Mouse (Mus musculus) MEL (cell line): ENCODE data around the gene Fam185a. TPM values are rescaled to one million over a fixed set of nuclear protein-coding genes. Genes with fewer than 3 reads are reported as not detected.

ENCODE experiments used
- DNase-seq: peaks from one replicate; pipeline ENCODE4 v3.0.0; 2011; ENCODE audit warnings: low read depth, low spot score
- H3K27ac ChIP-seq: 2 replicates; pipeline ENCODE4 v1.5.1; 2012; ENCODE audit warnings: low read depth, mild to moderate bottlenecking, control low read depth, low read length, moderate library complexity; ENCODE audit not compliant: control insufficient read depth
- H3K27me3 ChIP-seq, 2 experiments: fragments of 150-350 bp in 1 of 2; sonication (generic) in 1 of 2; 2 replicates each; pipeline ENCODE4 v1.6.1; 2012; ENCODE audit warnings: low read length in 2 of 2, mild to moderate bottlenecking in 2 of 2, improper control_type of control experiment in 1 of 2, moderate library complexity in 1 of 2; ENCODE audit not compliant: insufficient read depth in 2 of 2, control insufficient read depth in 1 of 2
- H3K36me3 ChIP-seq, 2 experiments: 2 replicates each; pipeline ENCODE4 v1.6.1; 2012 to 2014; ENCODE audit warnings: low read length in 2 of 2, improper control_type of control experiment in 1 of 2, inconsistent platforms in 1 of 2, mild to moderate bottlenecking in 1 of 2; ENCODE audit not compliant: insufficient read depth in 2 of 2, control insufficient read depth in 1 of 2
- H3K4me1 ChIP-seq, 2 experiments: fragments of 150-350 bp in 1 of 2; sonication (generic) in 1 of 2; 2 replicates each; pipeline ENCODE4 v1.6.1; 2012; ENCODE audit warnings: low read length in 2 of 2, improper control_type of control experiment in 1 of 2, mild to moderate bottlenecking in 1 of 2; ENCODE audit not compliant: insufficient read depth in 2 of 2, control insufficient read depth in 1 of 2
- H3K4me3 ChIP-seq, 2 experiments: fragments of 150-350 bp in 1 of 2; sonication (generic) in 1 of 2; 2 replicates each; pipeline ENCODE4 v1.5.1; 2012; ENCODE audit warnings: low read depth in 2 of 2, low read length in 2 of 2, mild to moderate bottlenecking in 2 of 2, moderate library complexity in 2 of 2, control low read depth in 1 of 2, improper control_type of control experiment in 1 of 2; ENCODE audit not compliant: control insufficient read depth in 1 of 2, insufficient read depth in 1 of 2
- H3K79me2 ChIP-seq: 2 replicates; pipeline ENCODE4 v1.6.1; 2012; ENCODE audit warnings: mild to moderate bottlenecking, low read length, moderate library complexity; ENCODE audit not compliant: control insufficient read depth, poor library complexity, insufficient read depth
- H3K9ac ChIP-seq: 2 replicates; pipeline ENCODE4 v1.6.1; 2012; ENCODE audit warnings: low read depth, mild to moderate bottlenecking, control low read depth, low read length, moderate library complexity; ENCODE audit not compliant: control insufficient read depth, poor library complexity, severe bottlenecking
- H3K9me3 ChIP-seq: fragments of 150-350 bp; sonication (generic); replicated peaks from 2 replicates; pipeline ENCODE4 v1.6.1; 2012; ENCODE audit warnings: mild to moderate bottlenecking, low read length, improper control_type of control experiment, moderate library complexity; ENCODE audit not compliant: insufficient read depth
- BHLHE40 ChIP-seq: IDR thresholded peaks from 2 replicates; pipeline ENCODE4 v1.6.1; 2012; ENCODE audit warnings: low read depth, mild to moderate bottlenecking, inconsistent platforms, low read length, improper control_type of control experiment, borderline replicate concordance
- CHD2 ChIP-seq: IDR thresholded peaks from 2 replicates; pipeline ENCODE4 v1.6.1; 2011; ENCODE audit warnings: low read length, improper control_type of control experiment
- E2F4 ChIP-seq: IDR thresholded peaks from 2 replicates; pipeline ENCODE4 v1.6.1; 2011; ENCODE audit warnings: low read depth, low read length, improper control_type of control experiment, borderline replicate concordance
- ELF1 ChIP-seq: IDR thresholded peaks from 2 replicates; pipeline ENCODE4 v1.6.1; 2014; ENCODE audit warnings: low read depth, mild to moderate bottlenecking, inconsistent platforms, low read length, improper control_type of control experiment, moderate library complexity
- GABPA ChIP-seq: IDR thresholded peaks from 2 replicates; pipeline ENCODE4 v1.6.1; 2012; ENCODE audit warnings: low read depth, mild to moderate bottlenecking, inconsistent platforms, low read length, improper control_type of control experiment, moderate library complexity
- HCFC1 ChIP-seq: IDR thresholded peaks from 2 replicates; pipeline ENCODE4 v1.6.1; 2012; ENCODE audit warnings: low read depth, mild to moderate bottlenecking, inconsistent platforms, low read length, improper control_type of control experiment, moderate library complexity
- JUND ChIP-seq: IDR thresholded peaks from 2 replicates; pipeline ENCODE4 v1.6.1; 2011; ENCODE audit warnings: low read depth, mild to moderate bottlenecking, improper control_type of control experiment, low read length
- MAX ChIP-seq: IDR thresholded peaks from 2 replicates; pipeline ENCODE4 v1.6.1; 2011; ENCODE audit warnings: low read length, improper control_type of control experiment
- MAZ ChIP-seq: IDR thresholded peaks from 2 replicates; pipeline ENCODE4 v1.6.1; 2012; ENCODE audit warnings: low read depth, mild to moderate bottlenecking, inconsistent platforms, low read length, improper control_type of control experiment
- MEF2A ChIP-seq: IDR thresholded peaks from 2 replicates; pipeline ENCODE4 v1.6.1; 2014; ENCODE audit warnings: low read depth, mild to moderate bottlenecking, inconsistent platforms, low read length, improper control_type of control experiment; ENCODE audit not compliant: poor library complexity, insufficient replicate concordance, severe bottlenecking; ENCODE audit errors: extremely low read depth
- MXI1 ChIP-seq: IDR thresholded peaks from 2 replicates; pipeline ENCODE4 v1.6.1; 2011; ENCODE audit warnings: mild to moderate bottlenecking, low read depth, low read length, improper control_type of control experiment
- MYB ChIP-seq: IDR thresholded peaks from 2 replicates; pipeline ENCODE4 v1.6.1; 2011; ENCODE audit warnings: mild to moderate bottlenecking, low read depth, low read length, improper control_type of control experiment
- MYC ChIP-seq: IDR thresholded peaks from 2 replicates; pipeline ENCODE4 v1.6.1; 2011; ENCODE audit warnings: low read depth, mild to moderate bottlenecking, low read length, improper control_type of control experiment, moderate library complexity
- POLR2A ChIP-seq, 2 experiments: IDR thresholded peaks; 2 replicates each; pipeline ENCODE4 v1.6.1; 2011 to 2012; ENCODE audit warnings: low read length in 2 of 2, mild to moderate bottlenecking in 2 of 2, control low read depth in 1 of 2, improper control_type of control experiment in 1 of 2, low read depth in 1 of 2, moderate library complexity in 1 of 2; ENCODE audit not compliant: control insufficient read depth in 1 of 2, insufficient read depth in 1 of 2, poor library complexity in 1 of 2
- POLR2AphosphoS2 ChIP-seq: IDR thresholded peaks from 2 replicates; pipeline ENCODE4 v1.6.1; 2011; ENCODE audit warnings: low read length, improper control_type of control experiment
- POLR2AphosphoS5 ChIP-seq: IDR thresholded peaks from 2 replicates; pipeline ENCODE4 v1.6.1; 2012; ENCODE audit warnings: low read depth, borderline replicate concordance, mild to moderate bottlenecking, inconsistent platforms, low read length, moderate library complexity, mixed read lengths
- SMC3 ChIP-seq: IDR thresholded peaks from 2 replicates; pipeline ENCODE4 v1.6.1; 2011; ENCODE audit warnings: low read depth, low read length, improper control_type of control experiment
- TAL1 ChIP-seq: IDR thresholded peaks from 2 replicates; pipeline ENCODE4 v1.6.1; 2012; ENCODE audit warnings: mild to moderate bottlenecking, inconsistent platforms, low read length, moderate library complexity, mixed read lengths
- TBP ChIP-seq: IDR thresholded peaks from 2 replicates; pipeline ENCODE4 v1.8.0; 2011; ENCODE audit warnings: low read depth, low read length, improper control_type of control experiment
- TCF12 ChIP-seq: IDR thresholded peaks from 2 replicates; pipeline ENCODE4 v1.6.1; 2014; ENCODE audit warnings: low read depth, mild to moderate bottlenecking, inconsistent platforms, low read length, improper control_type of control experiment, moderate library complexity
- UBTF ChIP-seq: IDR thresholded peaks from 2 replicates; pipeline ENCODE4 v1.6.1; 2012; ENCODE audit warnings: low read depth, mild to moderate bottlenecking, inconsistent platforms, low read length, improper control_type of control experiment, moderate library complexity, borderline replicate concordance; ENCODE audit not compliant: insufficient read depth
- USF1 ChIP-seq: IDR thresholded peaks from 2 replicates; pipeline ENCODE4 v1.6.1; 2014; ENCODE audit warnings: low read depth, mild to moderate bottlenecking, inconsistent platforms, low read length, improper control_type of control experiment, moderate library complexity
- USF2 ChIP-seq, 2 experiments: IDR thresholded peaks; 2 replicates each; pipeline ENCODE4 v1.6.1; 2011 to 2012; ENCODE audit warnings: improper control_type of control experiment in 2 of 2, low read length in 2 of 2, borderline replicate concordance in 1 of 2, inconsistent platforms in 1 of 2, low read depth in 1 of 2, mild to moderate bottlenecking in 1 of 2; ENCODE audit not compliant: insufficient read depth in 1 of 2
- ZKSCAN1 ChIP-seq: IDR thresholded peaks from 2 replicates; pipeline ENCODE4 v1.6.1; 2012; ENCODE audit warnings: low read depth, mild to moderate bottlenecking, inconsistent platforms, low read length, improper control_type of control experiment, moderate library complexity
- ZNF384 ChIP-seq: IDR thresholded peaks from 2 replicates; pipeline ENCODE4 v1.6.1; 2012; ENCODE audit warnings: low read depth, mild to moderate bottlenecking, inconsistent platforms, low read length, improper control_type of control experiment
- polyA plus RNA-seq, 2 experiments: library from polyadenylated mRNA; stranded (reverse) in 1 of 2; unstranded in 1 of 2; fragments of >175 nt in 1 of 2; fragments of >200 nt in 1 of 2; gene quantifications; 2 replicates each; pipeline versions ENCODE4 v1.2.1 to v1.2.4; 2012; ENCODE audit warnings: low replicate concordance in 2 of 2, low read depth in 1 of 2; ENCODE audit not compliant: insufficient read length in 2 of 2, insufficient read depth in 1 of 2, missing spikeins in 1 of 2
- total RNA-seq: library from RNA; depleted of rRNA; stranded (reverse); fragments of 300-350 nt; gene quantifications from 2 replicates; pipeline ENCODE4 v1.2.3, GENCODE M21; 2012

Gene Fam185a
- total and polyA plus RNA-seq, 3 experiments = 20.2 to 28.3 TPM; not detected in 1

DNA sequence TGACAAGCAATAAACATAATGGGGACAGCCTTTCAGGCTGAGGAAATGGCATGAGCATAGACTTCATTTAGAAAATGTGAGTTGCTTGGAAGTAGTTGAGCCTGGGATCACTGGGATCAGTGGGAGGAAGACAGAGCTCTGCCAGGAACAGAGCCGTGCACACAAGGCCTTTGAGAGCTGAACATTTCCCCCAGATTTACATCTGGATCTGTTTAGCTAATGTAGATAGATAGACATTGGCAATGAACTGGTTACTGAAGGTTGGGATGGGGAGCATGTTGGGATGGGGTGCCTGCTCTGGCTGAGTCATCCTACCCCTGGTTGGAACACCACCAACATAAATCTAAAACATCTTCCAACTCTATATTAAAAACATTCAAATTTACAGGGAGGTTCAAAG, 82.1 kb downstream of the Fam185a start:
- Histone ChIP-seq H3K27me3 (no peaks in the 10 kb centered on the region; a peak in 1 of 4 replicates), H3K27ac (no peak overlapping the region), H3K79me2 (no peaks in the 10 kb centered on the region), H3K9ac (no peak overlapping the region), H3K36me3 (no peaks in the 10 kb centered on the region), H3K4me3 (no peak overlapping the region), H3K4me1 (no peaks in the 10 kb centered on the region), H3K9me3 (no peaks in the 10 kb centered on the region)
- TF ChIP-seq USF1 (no peak), POLR2A (IDR thresholded peaks at IDR 0.05; ENCODE audit: control insufficient read depth in 1 of 2, insufficient read depth in 1 of 2, low read depth in 1 of 2, low read length in 2 of 2, poor library complexity in 1 of 2) (no peak), TCF12 (no peak), MAZ (no peak), ZNF384 (no peak), POLR2AphosphoS2 (no peak), USF2 (IDR thresholded peaks at IDR 0.05; ENCODE audit: borderline replicate concordance in 1 of 2, insufficient read depth in 1 of 2, low read depth in 1 of 2, low read length in 2 of 2) (no peak), JUND (no peak), MXI1 (no peak), E2F4 (no peak), MAX (no peak), CHD2 (no peak)
- DNase-seq = no peak

DNA sequence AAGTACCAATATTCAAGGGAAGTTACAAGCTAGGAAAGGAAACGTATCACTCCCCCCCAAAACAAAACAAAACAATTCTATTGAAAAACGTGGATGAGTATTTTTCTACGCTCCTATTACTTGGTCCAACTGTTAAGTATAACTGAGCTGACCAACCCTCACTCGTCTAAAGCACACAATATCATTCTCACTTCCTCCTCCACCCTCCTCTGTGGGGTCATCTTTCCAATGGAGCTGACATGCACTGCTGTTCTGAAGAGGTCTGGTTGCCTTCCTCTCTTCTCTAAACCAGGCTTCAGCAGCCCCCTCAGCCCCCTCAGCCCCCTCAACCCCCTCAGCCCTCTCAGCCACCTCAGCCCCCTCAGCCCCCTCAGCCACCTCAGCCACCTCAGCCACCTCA, 85.0 kb downstream of the Fam185a start:
- no peaks in the 10 kb centered on the region for H3K9me3 ChIP-seq
- TF ChIP-seq GABPA (no peak), TBP (no peak), MYC (no peak), ZKSCAN1 (no peak), MYB (no peak), SMC3 (no peak), MAX (no peak), MAZ (no peak), MEF2A (no peak), CHD2 (no peak), POLR2AphosphoS2 (no peak), POLR2AphosphoS5 (no peak), UBTF (no peak), ELF1 (no peak), ZNF384 (no peak), POLR2A (IDR thresholded peaks at IDR 0.05; ENCODE audit: control insufficient read depth in 1 of 2, insufficient read depth in 1 of 2, low read depth in 1 of 2, low read length in 2 of 2, poor library complexity in 1 of 2) (no peak), TAL1 (no peak), BHLHE40 (no peak), HCFC1 (no peak)
- TF ChIP-seq, all 39 proteins: peak for 0
- no peak for DNase-seq
- no peak overlapping the region for H3K9ac ChIP-seq
- H3K27ac ChIP-seq = no peak overlapping the region
- H3K4me3 ChIP-seq = no peak overlapping the region
- no peaks in the 10 kb centered on the region; a peak in 2 of 4 replicates for H3K27me3 ChIP-seq
- H3K36me3 ChIP-seq = no peaks in the 10 kb centered on the region
- no peaks in the 10 kb centered on the region for H3K79me2 ChIP-seq
- no peaks in the 10 kb centered on the region for H3K4me1 ChIP-seq
